Mouse (Mus musculus) ES-Bruce4 (cell line): ENCODE data around the gene Clec1a. TPM values are rescaled to one million over a fixed set of nuclear protein-coding genes. Genes with fewer than 3 reads are reported as not detected.

Source experiments
- H3K27ac ChIP-seq: 2 replicates; pipeline ENCODE4 v1.5.1; 2012; ENCODE audit warnings: low read length, inconsistent platforms; ENCODE audit not compliant: insufficient read depth
- H3K27me3 ChIP-seq: 2 replicates; pipeline ENCODE4 v1.6.1; 2012; ENCODE audit warnings: mild to moderate bottlenecking, low read length, inconsistent platforms; ENCODE audit not compliant: control insufficient read depth, poor library complexity, insufficient read depth, severe bottlenecking
- H3K36me3 ChIP-seq: 2 replicates; pipeline ENCODE4 v1.6.1; 2012; ENCODE audit warnings: inconsistent platforms, mild to moderate bottlenecking, low read length, moderate library complexity; ENCODE audit not compliant: control insufficient read depth, poor library complexity, insufficient read depth, severe bottlenecking
- H3K4me1 ChIP-seq: one replicate; pipeline ENCODE4 v1.8.1; 2011; ENCODE audit warnings: low read length; ENCODE audit not compliant: control insufficient read depth, insufficient read depth
- H3K4me3 ChIP-seq: 2 replicates; pipeline ENCODE4 v1.5.1; 2011; ENCODE audit warnings: low read depth, mild to moderate bottlenecking, low read length
- H3K9ac ChIP-seq: 2 replicates; pipeline ENCODE4 v1.6.1; 2012; ENCODE audit warnings: low read depth, mild to moderate bottlenecking, inconsistent platforms; ENCODE audit not compliant: poor library complexity, severe bottlenecking
- H3K9me3 ChIP-seq: replicated peaks from 2 replicates; pipeline ENCODE4 v1.6.1; 2012; ENCODE audit warnings: mild to moderate bottlenecking, low read length, inconsistent platforms; ENCODE audit not compliant: control insufficient read depth, poor library complexity, insufficient read depth, severe bottlenecking
- CTCF ChIP-seq: IDR thresholded peaks from one replicate; pipeline ENCODE4 v1.8.1; 2011; ENCODE audit warnings: low read depth, low read length
- EP300 ChIP-seq: IDR thresholded peaks from 2 replicates; pipeline ENCODE4 v1.6.1; 2011; ENCODE audit warnings: low read depth, low read length; ENCODE audit not compliant: insufficient read depth
- POLR2A ChIP-seq: IDR thresholded peaks from one replicate; pipeline ENCODE4 v1.8.1; 2011; ENCODE audit warnings: low read length; ENCODE audit not compliant: insufficient read depth
- polyA plus RNA-seq: library from polyadenylated mRNA; stranded (reverse); fragments of >200 nt; gene quantifications from 2 replicates; pipeline ENCODE4 v1.2.4, GENCODE M21; 2011; ENCODE audit warnings: low read depth; ENCODE audit not compliant: missing spikeins, insufficient read depth, insufficient read length

The Clec1a gene
- polyA plus RNA-seq, 1 experiment: not detected

DNA sequence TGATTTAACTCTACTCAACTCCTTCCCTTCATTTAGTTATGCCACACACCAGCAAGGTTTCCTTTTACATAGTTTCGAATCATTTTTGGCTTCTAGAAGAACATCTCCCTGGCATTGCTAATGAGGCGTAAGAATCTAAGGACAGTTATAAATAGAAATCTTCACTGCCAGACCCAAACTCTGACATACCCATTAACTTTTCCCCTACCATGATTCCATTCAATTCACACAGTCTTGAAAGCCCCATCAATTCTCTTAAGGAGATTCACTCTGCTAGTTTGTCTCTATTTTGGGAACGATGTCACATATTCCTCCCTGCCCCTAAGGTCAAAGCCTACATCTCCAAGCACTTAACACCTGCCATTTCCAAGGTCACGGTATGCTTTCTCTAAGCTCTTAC is 66.8 kb downstream of the Clec1a start:
- no peak for TF ChIP-seq POLR2A
- TF ChIP-seq EP300: no peak
- no peak for TF ChIP-seq CTCF
- no peak overlapping the region for H3K4me3 ChIP-seq
- no peaks in the 10 kb centered on the region for H3K9me3 ChIP-seq
- H3K9ac ChIP-seq: no peak overlapping the region
- H3K4me1 ChIP-seq: no peaks in the 10 kb centered on the region
- H3K27ac ChIP-seq: no peak overlapping the region
- H3K36me3 ChIP-seq: no peaks in the 10 kb centered on the region
- no peaks in the 10 kb centered on the region for H3K27me3 ChIP-seq

DNA sequence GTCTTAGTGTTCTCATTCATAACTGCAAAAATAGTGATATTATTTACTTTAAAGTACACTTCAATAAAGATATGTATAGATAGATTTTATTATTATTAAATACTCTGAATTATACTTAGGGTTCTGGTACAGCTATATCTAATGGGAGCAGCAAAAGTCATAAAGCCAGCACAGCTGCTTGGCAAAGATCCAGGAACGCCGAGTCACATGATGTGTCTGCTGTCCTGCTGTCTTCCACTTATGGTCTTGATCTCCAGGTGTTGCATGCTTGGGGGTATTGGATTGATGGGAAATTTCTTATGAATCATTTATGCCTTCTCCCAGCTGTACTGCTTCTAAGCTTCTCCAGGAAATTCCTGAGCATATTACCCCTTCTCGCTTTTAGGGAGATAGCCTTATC is 68.3 kb downstream of the Clec1a start:
- Histone ChIP-seq H3K27ac (no peak overlapping the region), H3K36me3 (no peaks in the 10 kb centered on the region), H3K4me3 (no peak overlapping the region), H3K27me3 (no peaks in the 10 kb centered on the region), H3K4me1 (no peaks in the 10 kb centered on the region), H3K9ac (no peak overlapping the region), H3K9me3 (no peaks in the 10 kb centered on the region)
- no peak for TF ChIP-seq EP300
- no peak for TF ChIP-seq POLR2A
- TF ChIP-seq CTCF: no peak

DNA sequence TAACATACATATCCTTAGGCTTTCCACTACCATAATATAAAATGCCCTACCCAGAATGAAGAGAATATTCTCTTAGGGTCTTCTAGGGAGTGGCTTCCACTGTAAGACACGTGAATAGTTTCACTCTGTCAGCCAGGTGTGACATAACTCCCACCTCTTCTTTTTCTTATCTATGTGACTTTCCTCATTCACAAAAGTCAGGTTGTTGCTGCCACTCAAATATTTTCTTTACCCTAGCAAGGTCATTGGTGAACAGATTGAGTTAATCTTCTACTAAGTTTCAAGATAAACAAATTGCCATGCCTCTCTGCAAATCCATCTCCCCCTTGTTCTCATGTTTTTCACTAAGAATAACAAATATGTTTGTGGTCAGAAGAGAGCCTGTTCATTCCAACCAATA is 70.1 kb downstream of the Clec1a start:
- Histone ChIP-seq H3K9me3 (no peaks in the 10 kb centered on the region), H3K9ac (no peak overlapping the region), H3K27ac (no peak overlapping the region), H3K27me3 (no peaks in the 10 kb centered on the region), H3K4me1 (no peaks in the 10 kb centered on the region), H3K36me3 (no peaks in the 10 kb centered on the region), H3K4me3 (no peak overlapping the region)
- TF ChIP-seq EP300: no peak
- no peak for TF ChIP-seq POLR2A
- no peak for TF ChIP-seq CTCF

DNA sequence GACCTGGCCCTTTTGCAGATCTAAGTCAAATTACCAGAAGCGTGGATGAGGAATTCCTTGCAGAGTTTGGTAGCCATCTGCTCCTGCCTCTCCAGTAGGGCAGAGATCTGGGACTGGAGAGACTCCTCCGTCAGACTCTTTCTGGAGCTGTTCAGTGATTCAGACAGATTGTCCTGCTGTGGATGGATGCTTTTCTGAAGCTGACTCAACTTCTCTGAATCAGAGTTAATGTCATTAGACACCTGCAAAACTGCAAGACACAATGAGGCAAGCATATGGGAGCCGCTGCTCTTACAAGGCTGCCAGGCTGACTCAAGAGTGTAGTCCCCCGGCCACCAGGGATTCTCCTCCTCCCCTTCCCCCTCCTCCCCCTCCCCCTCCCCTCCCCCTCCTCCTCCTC is 71.3 kb downstream of the Clec1a start:
- H3K9ac ChIP-seq: no peak overlapping the region
- no peaks in the 10 kb centered on the region for H3K4me1 ChIP-seq
- no peak overlapping the region for H3K27ac ChIP-seq
- H3K9me3 ChIP-seq: no peaks in the 10 kb centered on the region
- no peak overlapping the region for H3K4me3 ChIP-seq
- no peaks in the 10 kb centered on the region for H3K36me3 ChIP-seq
- no peak for TF ChIP-seq POLR2A
- no peak for TF ChIP-seq CTCF
- no peak for TF ChIP-seq EP300
- H3K27me3 ChIP-seq: no peaks in the 10 kb centered on the region

DNA sequence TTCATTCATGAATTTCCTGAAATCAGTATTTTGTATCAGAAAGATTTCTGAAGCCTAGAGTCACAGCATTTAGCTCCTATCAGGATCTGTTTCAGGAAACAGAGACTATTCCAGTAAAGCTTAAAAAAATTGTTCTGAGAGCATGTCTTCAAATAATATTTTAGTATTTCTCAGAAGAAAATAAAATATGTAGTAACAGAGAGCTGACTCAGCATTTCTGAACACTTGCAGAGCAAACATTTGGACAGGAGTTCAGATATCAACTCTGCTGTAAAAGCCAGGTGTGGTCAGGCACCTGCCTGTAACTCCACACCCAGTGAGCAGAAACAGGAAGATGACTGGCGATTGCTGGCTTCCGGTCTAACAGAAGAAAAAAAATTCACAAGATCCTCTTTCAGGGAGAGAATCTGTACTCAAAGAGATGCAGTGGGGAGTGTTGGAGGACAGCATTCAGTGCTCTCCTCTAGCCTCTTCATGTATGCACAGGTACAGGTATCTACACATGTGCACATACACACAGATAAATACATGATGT is 76.8 kb downstream of the Clec1a start:
- Histone ChIP-seq H3K36me3 (no peaks in the 10 kb centered on the region), H3K9me3 (no peaks in the 10 kb centered on the region), H3K9ac (no peak overlapping the region), H3K4me3 (no peak overlapping the region), H3K4me1 (no peaks in the 10 kb centered on the region), H3K27ac (no peak overlapping the region), H3K27me3 (no peaks in the 10 kb centered on the region)
- TF ChIP-seq CTCF: no peak
- no peak for TF ChIP-seq POLR2A

Other genes starting within 250 kb of the Clec1a start
- gene Cd69, start 176.6 kb downstream of the Clec1a start, polyA plus RNA-seq: not detected in 2 replicates
- gene 4922502D21Rik, start 120.2 kb downstream of the Clec1a start, polyA plus RNA-seq: not detected in 2 replicates
- gene Clec12a, start 109.3 kb downstream of the Clec1a start, polyA plus RNA-seq: not detected in 2 replicates
- gene Clec12b, start 66.1 kb downstream of the Clec1a start, polyA plus RNA-seq: not detected in 2 replicates
- gene Clec1b, start 54.7 kb downstream of the Clec1a start, polyA plus RNA-seq: not detected in 2 replicates
- not detected in 2 replicates for gene Clec9a, start 43.1 kb downstream of the Clec1a start, polyA plus RNA-seq
- gene Olr1, start 55.2 kb upstream of the Clec1a start, polyA plus RNA-seq: 1.3 and 1.4 TPM in 2 replicates
- not detected in 2 replicates for gene Tmem52b, start 60.6 kb upstream of the Clec1a start, polyA plus RNA-seq
- 68.1 and 75.1 TPM in 2 replicates for gene Gabarapl1, start 81.2 kb upstream of the Clec1a start, polyA plus RNA-seq
- gene Klre1, start 125.9 kb upstream of the Clec1a start, polyA plus RNA-seq: not detected in 2 replicates
- gene Klrd1, start 139.8 kb upstream of the Clec1a start, polyA plus RNA-seq: not detected in 2 replicates
- gene Klrk1, start 171.9 kb upstream of the Clec1a start, polyA plus RNA-seq: not detected in 2 replicates
- gene Klrc3, start 191.3 kb upstream of the Clec1a start, polyA plus RNA-seq: not detected in 2 replicates
- gene Klrc2, start 208.7 kb upstream of the Clec1a start, polyA plus RNA-seq: not detected in 2 replicates
- gene Klrc1, start 227.0 kb upstream of the Clec1a start, polyA plus RNA-seq: not detected in 2 replicates